Mouse (Mus musculus) CH12.LX (cell line): ENCODE data around the gene Insm1.

Experiments
- CTCF ChIP-seq, 2 experiments: IDR thresholded peaks in 1 of 2; conservative IDR thresholded peaks in 1 of 2; 2 replicates each; pipeline ENCODE4 v1.5.1; 2011 to 2012; ENCODE audit warnings: low read depth in 2 of 2, low read length in 2 of 2, improper control_type of control experiment in 1 of 2, inconsistent platforms in 1 of 2, mild to moderate bottlenecking in 1 of 2, moderate library complexity in 1 of 2
- RCOR1 ChIP-seq: conservative IDR thresholded peaks from 2 replicates; pipeline ENCODE4 v1.6.1; 2012; ENCODE audit warnings: low read depth, mild to moderate bottlenecking, inconsistent platforms, low read length, improper control_type of control experiment

DNA sequence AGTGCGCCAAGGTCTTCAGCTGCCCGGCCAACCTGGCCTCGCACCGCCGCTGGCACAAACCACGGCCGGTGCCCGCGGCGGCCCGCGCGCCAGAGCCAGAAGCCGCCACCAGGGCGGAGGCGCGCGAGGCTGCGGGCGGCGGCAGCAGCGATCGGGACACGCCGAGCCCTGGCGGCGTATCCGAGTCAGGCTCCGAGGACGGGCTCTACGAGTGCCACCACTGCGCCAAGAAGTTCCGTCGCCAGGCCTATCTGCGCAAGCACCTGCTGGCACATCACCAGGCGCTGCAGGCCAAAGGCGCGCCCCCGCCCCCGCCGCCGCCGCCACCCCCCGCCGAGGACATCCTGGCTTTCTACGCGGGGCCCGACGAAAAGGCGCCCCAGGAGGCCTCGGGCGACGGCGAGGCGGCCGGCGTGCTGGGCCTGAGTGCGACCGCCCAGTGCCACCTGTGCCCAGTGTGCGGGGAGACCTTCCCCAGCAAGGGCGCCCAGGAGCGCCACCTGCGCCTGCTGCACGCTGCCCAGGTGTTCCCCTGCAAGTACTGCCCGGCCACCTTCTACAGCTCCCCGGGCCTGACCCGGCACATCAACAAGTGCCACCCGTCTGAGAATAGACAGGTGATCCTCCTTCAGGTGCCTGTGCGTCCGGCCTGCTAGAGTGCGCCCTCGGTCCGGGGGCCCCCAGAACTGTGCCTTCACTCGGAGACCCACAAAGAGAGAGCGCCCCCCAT lies 1.6 kb downstream of the Insm1 start:
- TF ChIP-seq RCOR1 (no peak), CTCF (conservative IDR thresholded peaks at IDR 0.05 in 1 of 2, IDR thresholded peaks at IDR 0.05 in 1 of 2; ENCODE audit: low read depth in 2 of 2, low read length in 2 of 2) (no peak)
